Mouse (Mus musculus) neural tube, embryonic 12.5 days (tissue): ENCODE measurements around the gene 4933405L10Rik. TPM values are rescaled to one million over a fixed set of nuclear protein-coding genes. Genes with fewer than 3 reads are reported as not detected.

Experiments
- polyA plus RNA-seq: library from polyadenylated mRNA; unstranded; fragments of >200 nt; fragmentation: Nextera tagmentation; extraction: Ambion mirVana; gene quantifications from 2 replicates; pipeline ENCODE4 v1.2.1, GENCODE M21; 2016

The 4933405L10Rik gene
- polyA plus RNA-seq, 1 experiment from 2014 or later, result not detected

Other genes starting within 250 kb of the 4933405L10Rik start
- 242 and 246 TPM in 2 replicates for gene Tppp3, start 236.1 kb upstream of the 4933405L10Rik start, polyA plus RNA-seq
- 29.0 and 30.7 TPM in 2 replicates for gene Zdhhc1, start 210.8 kb upstream of the 4933405L10Rik start, polyA plus RNA-seq
- gene Hsd11b2, start 188.9 kb upstream of the 4933405L10Rik start, polyA plus RNA-seq, result 23.8 and 25.7 TPM in 2 replicates
- gene Atp6v0d1, start 141.6 kb upstream of the 4933405L10Rik start, polyA plus RNA-seq, result 142 and 143 TPM in 2 replicates
- gene Ripor1, start 102.4 kb upstream of the 4933405L10Rik start, polyA plus RNA-seq, result 21.3 and 22.1 TPM in 2 replicates
- 120 and 127 TPM in 2 replicates for gene Ctcf, start 71.1 kb upstream of the 4933405L10Rik start, polyA plus RNA-seq
- 1.5 and 2.0 TPM in 2 replicates for gene Agrp, start 70.3 kb upstream of the 4933405L10Rik start, polyA plus RNA-seq
- 12.4 and 13.8 TPM in 2 replicates for gene Carmil2, start 21.4 kb upstream of the 4933405L10Rik start, polyA plus RNA-seq
- 84.1 and 90.7 TPM in 2 replicates for gene Acd, start 6.6 kb upstream of the 4933405L10Rik start, polyA plus RNA-seq
- 31.9 and 38.5 TPM in 2 replicates for gene Pard6a, start 6.5 kb upstream of the 4933405L10Rik start, polyA plus RNA-seq
- gene Enkd1, start 555 bp downstream of the 4933405L10Rik start, polyA plus RNA-seq, result 19.4 and 20.3 TPM in 2 replicates
- 63.1 and 64.6 TPM in 2 replicates for gene Gfod2, start 51.0 kb downstream of the 4933405L10Rik start, polyA plus RNA-seq
- gene Ranbp10, start 119.7 kb downstream of the 4933405L10Rik start, polyA plus RNA-seq, result 14.6 and 15.2 TPM in 2 replicates
- gene Tsnaxip1, start 120.1 kb downstream of the 4933405L10Rik start, polyA plus RNA-seq, result 0.24 and 0.27 TPM in 2 replicates
- 58.6 and 61.8 TPM in 2 replicates for gene Cenpt, start 145.6 kb downstream of the 4933405L10Rik start, polyA plus RNA-seq
- 73.0 and 77.7 TPM in 2 replicates for gene Thap11, start 147.5 kb downstream of the 4933405L10Rik start, polyA plus RNA-seq
- 238 and 249 TPM in 2 replicates for gene Nutf2, start 152.9 kb downstream of the 4933405L10Rik start, polyA plus RNA-seq
- 62.0 and 63.1 TPM in 2 replicates for gene Edc4, start 173.2 kb downstream of the 4933405L10Rik start, polyA plus RNA-seq
- 0.73 TPM in 1 of 2 replicates, not detected in the other for gene Nrn1l, start 185.9 kb downstream of the 4933405L10Rik start, polyA plus RNA-seq
- gene Pskh1, start 192.8 kb downstream of the 4933405L10Rik start, polyA plus RNA-seq, result 20.0 and 20.8 TPM in 2 replicates
- gene Ctrl, start 226.2 kb downstream of the 4933405L10Rik start, polyA plus RNA-seq, result 2.3 and 2.4 TPM in 2 replicates
- gene Psmb10, start 230.8 kb downstream of the 4933405L10Rik start, polyA plus RNA-seq, result 27.9 and 30.7 TPM in 2 replicates
- 0.85 and 0.98 TPM in 2 replicates for gene Lcat, start 235.7 kb downstream of the 4933405L10Rik start, polyA plus RNA-seq